Mouse (Mus musculus): ENCODE measurements around the gene Thsd4.
"Not testable (repeated sequence)": the region's sequence is repeated elsewhere in the genome, so short reads cannot be mapped to it uniquely, and the experiment has no call there.

The Thsd4 gene

GRCm38 (mm10) chr9:59947271-59947670 is 574.6 kb downstream of the Thsd4 start:
- no peak for DNase-seq (ENCODE audit: low read depth, low spot score)

DNA sequence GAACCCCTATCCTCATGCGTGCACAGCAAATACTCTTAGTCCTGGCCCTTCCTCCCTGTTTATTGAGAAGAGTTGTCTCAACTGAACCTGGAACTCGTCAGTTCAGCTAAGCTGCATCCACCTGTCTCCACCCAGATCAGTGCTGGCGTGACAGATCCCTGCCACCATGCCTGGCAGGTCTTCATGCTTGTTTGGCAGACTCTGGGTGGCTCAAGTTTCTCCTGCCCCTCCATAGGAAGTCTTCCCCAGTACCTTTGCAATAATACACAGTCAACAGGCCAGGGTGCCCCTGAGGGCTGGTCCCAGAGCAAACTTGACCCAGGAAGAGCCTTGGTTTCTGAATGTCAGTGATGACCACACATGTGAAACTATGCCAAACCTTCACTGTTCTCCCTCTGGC is 576.6 kb downstream of the Thsd4 start:
- no peak for DNase-seq (ENCODE audit: low read depth, low spot score)

DNA sequence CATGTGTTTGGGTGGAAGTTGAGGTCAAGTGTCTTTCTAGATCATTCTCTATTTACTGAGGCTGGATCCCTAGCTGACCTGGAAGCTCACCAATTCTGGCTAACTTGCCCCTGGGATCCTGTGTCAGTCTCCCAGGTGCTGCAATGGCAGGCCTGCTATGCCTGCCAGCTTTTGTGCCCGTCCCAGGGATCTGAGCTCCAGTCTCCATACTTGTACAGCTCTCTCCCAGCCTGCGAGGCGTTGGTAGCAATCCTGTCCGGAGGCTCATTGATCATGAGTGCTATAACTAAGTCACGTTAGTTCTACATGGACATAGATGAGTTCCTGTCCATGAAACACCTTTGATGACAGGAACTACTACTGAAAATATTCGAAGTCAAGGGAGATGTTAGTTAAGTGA is 578.0 kb downstream of the Thsd4 start:
- DNase-seq (ENCODE audit: low read depth, low spot score): no peak

DNA sequence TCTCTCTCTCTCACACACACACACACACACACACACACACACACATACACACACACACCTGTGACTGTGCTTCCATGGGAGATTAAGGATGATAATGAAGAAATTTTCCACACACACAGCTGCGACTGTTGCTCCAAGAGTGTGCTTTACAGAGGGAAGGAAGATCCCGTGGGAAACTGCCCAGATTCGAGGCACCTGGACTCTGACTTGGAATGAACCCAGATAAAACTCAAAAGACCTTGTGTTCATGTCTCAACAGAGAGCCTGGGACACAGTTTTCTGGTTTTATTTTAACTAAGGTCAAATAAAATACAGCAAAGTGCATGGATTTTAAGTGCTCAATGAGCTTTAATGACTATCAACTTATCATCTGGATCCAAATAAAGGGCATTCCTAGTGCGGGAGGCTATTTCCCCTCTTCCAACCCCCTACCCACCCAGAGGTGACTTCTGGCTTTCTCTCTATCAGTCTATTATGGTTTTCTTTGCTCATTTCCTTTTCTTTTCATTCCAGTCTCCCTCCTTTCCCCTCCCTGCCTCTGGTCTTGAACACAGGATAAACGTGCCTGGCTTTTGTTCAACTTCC is 579.3 kb downstream of the Thsd4 start:
- no peak for DNase-seq (ENCODE audit: low read depth, low spot score)

DNA sequence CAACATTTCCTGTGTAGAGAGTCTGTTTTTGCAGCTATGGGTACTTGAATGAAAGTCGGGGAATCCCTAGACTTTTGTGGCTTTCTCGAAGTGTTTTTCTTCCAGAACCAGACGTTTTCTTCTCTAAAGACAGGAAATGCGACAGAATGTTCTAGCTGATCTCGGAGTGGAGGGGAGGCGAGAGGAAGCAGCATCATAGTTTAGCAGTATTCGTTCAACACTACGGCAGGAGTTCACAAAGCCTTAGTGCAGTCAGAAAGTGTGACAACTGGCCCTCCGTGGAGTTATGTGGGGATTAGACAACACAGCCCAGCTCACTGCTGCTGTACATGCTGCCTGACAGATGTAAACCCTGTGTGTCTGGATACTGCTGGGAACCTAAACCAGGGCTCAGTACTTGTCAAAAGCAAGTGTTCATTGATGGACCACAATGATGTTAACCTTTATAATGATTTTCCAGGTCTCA is 579.9 kb downstream of the Thsd4 start:
- peak; percentile 24 for DNase-seq (ENCODE audit: low read depth, low spot score)

DNA sequence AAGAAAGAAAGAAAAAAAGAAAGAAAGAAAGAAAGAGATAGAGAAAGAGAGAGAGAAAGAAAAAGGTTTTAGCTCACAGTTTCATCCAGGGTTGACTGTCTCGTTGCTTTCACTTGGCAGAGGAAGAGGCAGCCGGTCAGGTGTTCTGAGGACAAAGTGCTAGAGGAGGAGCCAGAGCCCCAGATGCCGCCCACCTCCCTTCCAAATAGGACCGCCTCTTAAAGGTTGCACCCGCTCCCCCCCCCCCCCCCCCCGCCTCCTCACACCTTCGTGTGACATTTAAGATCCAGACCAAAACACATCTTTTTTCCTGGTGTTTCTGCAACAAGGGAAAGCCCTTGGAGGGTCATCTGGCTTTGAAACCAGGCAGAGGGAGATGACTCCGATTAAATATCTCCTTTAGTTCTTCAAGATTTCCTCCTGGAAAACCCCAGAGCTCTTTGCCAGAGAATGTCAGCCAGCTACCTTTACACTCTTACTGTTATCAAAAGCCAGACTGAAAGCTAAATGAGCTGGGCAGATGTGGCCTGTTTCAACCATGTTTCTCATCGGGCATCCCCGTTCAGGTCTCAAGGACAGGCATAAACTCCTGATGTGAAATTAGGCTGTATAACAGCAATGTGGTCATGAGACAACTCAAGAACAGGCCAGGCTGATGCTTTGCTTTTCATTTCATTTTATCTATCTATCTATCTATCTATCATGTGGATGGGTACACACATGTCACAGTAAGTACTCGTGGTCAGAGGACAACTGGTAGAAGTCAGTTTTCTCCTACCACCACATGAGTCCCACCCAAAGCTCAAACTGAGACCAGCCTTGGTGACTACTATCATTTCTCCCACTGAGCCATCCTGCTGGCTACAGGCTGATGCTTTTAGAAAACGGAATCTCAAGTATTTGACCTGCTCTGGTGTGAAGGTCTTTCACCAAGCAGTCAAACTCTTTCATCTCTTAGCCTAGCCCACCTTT is 580.6 kb downstream of the Thsd4 start:
- DNase-seq (ENCODE audit: low read depth, low spot score): peak; percentile 13

DNA sequence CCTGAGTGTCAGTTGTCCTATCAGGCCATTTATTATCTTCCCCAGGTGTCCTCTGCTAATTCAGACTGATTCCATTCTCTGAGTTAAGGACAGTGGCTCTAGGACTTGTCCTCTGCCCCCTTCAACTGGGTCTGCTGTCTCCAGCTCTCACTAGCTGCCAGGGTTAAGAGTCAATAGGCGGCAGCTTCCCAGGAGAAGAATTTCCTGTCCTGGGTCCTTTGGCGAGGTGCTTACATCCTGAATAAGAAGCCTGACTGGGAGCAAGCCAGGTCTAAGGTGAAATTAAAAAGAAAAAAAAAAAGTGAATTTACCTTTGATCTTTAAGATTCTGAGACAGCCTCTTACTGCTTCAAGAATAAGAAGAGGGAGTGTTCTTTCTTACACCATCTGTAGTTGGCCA is 582.2 kb downstream of the Thsd4 start:
- DNase-seq (ENCODE audit: low read depth, low spot score): no peak

GRCm38 (mm10) chr9:59938529-59938928 is 583.3 kb downstream of the Thsd4 start:
- DNase-seq (ENCODE audit: low read depth, low spot score): no peak

GRCm38 (mm10) chr9:59935866-59936265 is 586.0 kb downstream of the Thsd4 start:
- not testable (repeated sequence) for DNase-seq (ENCODE audit: low read depth, low spot score)

DNA sequence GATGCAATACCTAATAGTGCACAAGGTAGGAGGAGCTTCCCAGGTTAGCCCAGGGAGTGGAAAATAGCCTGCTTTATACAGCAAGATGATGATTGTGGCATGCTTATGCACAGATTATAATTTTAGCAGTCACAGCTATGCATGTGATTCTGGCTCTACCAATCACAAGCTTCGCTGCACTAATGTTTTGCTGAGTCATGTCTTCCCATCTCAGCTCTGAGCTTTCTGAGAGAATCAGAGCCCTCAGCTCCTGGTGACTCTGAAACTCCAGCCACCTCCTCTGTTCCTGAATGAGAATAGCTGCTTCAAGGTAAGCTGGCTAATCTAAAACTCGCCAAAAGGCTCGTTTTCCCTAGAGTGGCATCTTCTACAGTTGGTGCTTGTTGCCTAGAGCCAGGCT is 591.6 kb downstream of the Thsd4 start:
- DNase-seq (ENCODE audit: low read depth, low spot score): no peak

All from mesoderm, embryonic 11.5 days (tissue).